Mouse (Mus musculus): ENCODE data around the gene Soat2. TPM values are rescaled to one million over a fixed set of nuclear protein-coding genes. Genes with fewer than 3 reads are reported as not detected.
"Not testable (repeated sequence)": the region's sequence is repeated elsewhere in the genome, so short reads cannot be mapped to it uniquely, and the experiment has no call there.

Gene Soat2
- total RNA-seq, 4 experiments from 2014 or later, result 0.26 to 0.27 TPM; not detected in 2

DNA sequence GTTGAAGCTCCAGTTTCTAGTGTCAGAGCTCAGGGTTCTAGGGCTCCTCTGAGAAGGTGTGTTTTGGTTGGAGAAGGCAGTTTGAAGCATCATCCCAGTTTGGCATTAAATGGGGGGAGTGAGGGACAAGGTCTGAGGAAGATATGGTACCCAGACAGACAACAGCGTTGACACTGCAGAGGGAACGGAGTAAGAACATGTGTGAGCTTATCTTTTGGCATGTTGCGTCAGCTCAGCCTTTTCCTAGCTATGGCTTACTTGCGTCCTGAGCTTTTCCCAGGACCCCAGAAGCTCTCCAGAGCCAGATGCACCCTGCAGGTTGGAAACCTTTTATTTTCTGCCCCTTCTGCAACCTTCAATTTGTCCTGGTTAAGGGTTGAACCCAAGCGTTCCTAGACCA is 4.2 kb upstream of the Soat2 start:
- DNase-seq (ENCODE audit: low spot score in 2 of 2), result no peak

- DNase-seq (ENCODE audit: low spot score in 2 of 2), result no peak
Observed at GRCm38 (mm10) chr15:102146882-102147281, 3.4 kb upstream of the Soat2 start.

DNA sequence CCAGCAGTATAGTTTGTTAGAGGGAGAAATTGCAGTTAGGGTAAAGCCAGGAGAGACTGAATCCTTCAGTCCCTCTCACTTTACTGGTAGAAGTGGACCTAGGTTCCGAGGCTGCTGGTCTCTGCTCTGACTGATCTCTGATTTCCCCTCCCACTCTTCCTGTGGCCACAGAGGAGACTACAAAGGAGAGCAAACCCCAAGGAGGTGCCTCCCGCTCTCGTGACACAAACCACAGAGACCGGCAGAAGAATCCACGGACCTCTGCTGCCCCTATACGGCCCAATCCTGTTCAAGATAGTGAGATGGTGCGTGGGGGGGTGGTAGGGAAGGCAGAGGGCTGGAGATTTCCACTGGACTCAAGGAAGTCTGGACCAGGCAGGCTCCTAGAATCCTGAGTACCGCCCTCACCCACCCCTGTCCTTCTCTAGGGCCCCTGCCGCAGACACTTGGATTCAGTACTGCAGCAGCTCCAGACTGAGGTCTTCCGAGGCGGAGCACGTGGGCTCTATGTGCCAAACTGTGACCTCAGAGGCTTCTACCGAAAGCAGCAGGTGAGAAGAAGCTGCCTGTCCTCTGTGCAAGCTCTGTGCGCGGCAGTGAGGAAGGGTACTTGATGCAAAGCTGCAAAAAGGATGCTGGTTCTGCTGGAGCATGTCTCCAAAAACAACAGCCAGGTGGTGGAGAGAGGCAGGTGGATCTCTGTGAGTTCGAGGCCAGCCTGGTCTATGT is 2.5 kb upstream of the Soat2 start:
- no peak for DNase-seq (ENCODE audit: low spot score in 2 of 2)

DNA sequence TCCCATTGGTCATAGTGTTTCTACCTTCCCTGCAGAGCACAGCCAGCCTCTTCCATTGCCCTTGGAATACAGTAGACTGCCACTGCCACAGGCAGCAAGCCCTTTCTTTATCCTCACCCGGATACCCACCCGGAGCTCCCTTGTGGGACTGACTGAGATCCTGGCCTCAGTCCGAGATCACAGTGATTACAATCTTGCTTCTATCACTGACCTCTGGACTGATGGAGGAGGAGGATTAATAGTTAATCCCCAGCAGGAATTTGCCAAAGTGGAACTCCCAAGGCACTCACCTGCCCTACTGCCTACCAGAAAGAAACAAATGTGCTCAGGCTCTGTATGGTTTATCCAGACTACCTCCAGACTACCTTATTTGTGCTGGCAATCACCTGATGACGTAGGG is 765 bp upstream of the Soat2 start:
- no peak for DNase-seq (ENCODE audit: low spot score in 2 of 2)

GRCm38 (mm10) chr15:102152646-102153045 is 2.3 kb downstream of the Soat2 start:
- DNase-seq (ENCODE audit: low spot score in 2 of 2), result no peak

DNA sequence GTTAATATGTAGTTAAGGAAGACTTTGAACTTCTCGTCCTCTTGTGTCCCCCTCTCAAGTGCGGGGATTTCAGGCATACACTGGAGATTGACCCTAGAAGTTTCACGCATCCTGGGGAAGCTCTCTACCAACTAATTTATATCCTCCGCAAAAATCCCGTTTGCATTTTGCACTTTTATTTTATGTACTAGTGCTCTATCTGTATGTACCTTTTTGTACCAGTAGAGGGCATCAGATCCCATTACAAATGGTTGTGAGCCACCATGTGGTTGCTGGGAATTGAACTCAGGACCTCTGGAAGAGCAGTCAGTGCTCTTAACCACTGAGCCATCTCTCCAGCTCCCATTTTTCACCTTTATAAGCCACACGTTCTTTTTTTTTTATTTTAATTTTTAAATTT is 4.7 kb downstream of the Soat2 start:
- DNase-seq (ENCODE audit: low spot score in 2 of 2), result not testable (repeated sequence)

DNA sequence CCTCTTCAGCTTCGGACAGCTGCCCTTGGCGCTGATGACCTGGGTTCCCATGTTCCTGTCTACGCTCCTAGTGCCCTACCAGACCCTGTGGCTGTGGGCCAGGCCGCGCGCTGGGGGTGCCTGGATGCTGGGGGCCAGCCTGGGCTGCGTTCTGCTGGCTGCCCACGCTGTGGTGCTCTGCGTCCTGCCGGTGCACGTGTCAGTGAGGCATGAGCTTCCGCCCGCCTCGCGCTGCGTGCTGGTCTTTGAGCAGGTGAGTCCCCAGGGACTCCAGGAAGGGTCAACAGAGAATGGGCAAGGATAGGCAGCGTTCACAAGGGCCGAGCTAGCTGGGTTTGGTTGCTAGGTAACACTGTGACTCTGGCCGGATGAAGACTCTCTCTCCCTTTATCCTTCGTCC is 6.5 kb downstream of the Soat2 start:
- no peak for DNase-seq (ENCODE audit: low spot score in 2 of 2)

GRCm38 (mm10) chr15:102160415-102161060 is 10.2 kb downstream of the Soat2 start:
- DNase-seq (ENCODE audit: low spot score in 2 of 2), result no peak

DNA sequence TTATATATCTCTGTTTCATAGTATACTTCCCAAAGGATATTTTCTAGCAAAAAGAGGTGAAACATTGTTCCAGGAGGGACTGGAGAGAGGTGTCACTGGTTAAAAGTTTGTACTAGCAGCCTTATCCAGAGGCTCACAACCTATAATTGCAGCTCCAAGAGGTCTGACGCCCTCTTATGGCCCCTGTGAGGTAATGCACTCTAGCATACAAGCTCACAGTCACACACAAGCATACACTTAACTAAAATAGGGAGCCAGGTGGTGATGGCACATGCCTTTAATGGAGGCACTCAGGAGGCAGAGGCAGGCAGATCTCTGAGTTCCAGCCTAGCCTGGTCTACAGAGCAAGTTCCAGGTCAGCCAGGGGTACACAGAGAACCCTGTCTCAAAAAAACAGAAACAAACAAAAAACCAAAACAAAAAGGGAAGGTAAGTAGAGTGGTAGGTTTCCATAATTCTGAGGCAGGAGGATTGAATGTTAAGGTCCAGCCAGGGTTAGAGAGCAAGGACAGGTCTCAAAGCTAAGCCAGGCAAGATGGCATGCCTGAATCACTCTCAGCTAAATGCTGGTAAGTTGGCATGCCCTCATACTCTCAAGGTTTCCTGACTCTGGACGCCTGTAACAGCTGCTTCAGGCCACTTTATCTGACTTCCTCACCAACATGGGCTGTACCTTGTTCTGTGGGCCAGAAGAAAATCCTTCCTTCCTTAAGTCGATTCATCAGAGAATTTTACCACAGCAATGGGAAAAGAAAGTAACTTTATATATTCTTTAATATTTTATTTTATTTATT is 13.8 kb downstream of the Soat2 start:
- no peak for DNase-seq (ENCODE audit: low spot score in 2 of 2)

DNA sequence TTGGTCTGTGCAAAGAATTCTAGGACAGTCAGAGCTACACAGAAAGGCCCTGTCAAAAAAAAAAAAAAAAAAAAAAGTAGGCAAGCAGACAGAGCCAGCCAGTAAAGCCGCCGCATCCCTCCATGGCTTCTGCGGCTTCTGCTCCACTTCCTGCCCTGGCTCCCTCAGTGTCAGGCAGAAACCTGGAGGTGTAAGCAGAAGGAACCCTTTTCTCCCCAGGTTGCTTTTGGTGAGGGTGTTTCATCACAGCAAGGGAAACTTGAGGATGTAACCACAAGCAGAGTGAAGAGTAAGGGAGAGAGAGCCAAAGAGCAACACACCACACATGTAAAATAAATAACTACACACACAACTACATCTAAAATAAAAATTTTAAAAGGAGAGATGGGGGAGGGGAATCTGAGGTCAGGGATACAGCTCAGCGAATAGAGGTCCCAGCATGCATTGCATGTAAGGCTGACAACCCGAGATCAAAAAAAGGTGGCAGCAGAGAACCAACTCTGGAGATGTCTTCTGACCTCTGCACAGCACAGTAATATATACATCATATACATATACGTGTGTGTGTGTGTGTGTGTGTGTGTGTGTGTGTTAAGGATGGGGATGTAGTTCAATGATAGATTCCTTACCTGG is 15.3 kb downstream of the Soat2 start:
- DNase-seq (ENCODE audit: low spot score in 2 of 2), result no peak

GRCm38 (mm10) chr15:102167620-102168021 is 17.3 kb downstream of the Soat2 start:
- DNase-seq (ENCODE audit: low spot score in 2 of 2), result no peak

- no peak for DNase-seq (ENCODE audit: low spot score in 2 of 2)
Observed at GRCm38 (mm10) chr15:102169064-102169463, 18.7 kb downstream of the Soat2 start.

DNA sequence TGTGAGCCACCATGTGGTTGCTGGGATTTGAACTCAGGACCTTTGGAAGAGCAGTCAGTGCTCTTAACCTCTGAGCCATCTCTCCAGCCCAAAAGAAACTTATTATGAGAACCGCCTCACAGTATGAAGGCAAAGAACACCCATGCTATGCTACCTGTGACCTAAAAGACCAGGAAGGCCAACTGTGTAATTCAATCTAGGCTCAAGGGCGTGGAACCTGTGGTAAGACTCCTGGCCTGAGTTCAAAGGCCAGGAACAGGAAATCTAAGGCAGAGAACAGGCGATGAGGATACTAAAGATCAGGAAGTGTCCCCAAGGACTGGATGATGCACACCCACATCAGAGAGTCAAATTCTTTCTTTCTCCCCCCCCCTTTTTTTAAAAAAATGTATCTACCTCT is 23.3 kb downstream of the Soat2 start:
- DNase-seq (ENCODE audit: low spot score in 2 of 2), result no peak

DNA sequence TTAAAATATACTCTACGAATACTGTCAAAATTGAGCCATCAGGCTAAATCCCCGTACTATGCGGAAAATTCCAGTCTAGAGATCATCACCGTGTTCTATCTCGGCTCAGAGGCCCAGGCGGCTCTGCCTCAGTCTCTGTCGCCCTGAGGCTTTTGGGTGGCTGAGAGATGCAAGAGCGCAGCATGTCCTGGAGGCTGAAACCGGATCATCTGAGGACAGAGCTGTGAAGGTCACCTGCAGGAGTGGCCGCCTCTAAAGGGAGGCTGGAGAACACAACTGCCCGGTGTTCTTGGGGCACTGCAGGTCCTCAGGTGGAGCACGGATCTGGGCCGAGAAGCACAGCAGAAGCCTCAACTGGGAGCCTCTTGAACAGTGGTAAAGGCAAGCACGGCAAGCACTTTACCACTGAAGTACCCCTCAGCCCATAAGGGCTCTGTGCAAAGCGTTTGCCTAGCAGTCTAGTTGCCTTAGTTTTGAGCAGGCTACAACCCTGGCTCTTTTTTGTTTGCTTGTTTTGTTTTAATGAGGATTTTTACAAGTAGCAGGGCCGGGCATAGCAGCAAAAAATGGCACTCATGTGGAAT is 25.5 kb downstream of the Soat2 start:
- DNase-seq (ENCODE audit: low spot score in 2 of 2), result no peak

GRCm38 (mm10) chr15:102176571-102177316 is 26.4 kb downstream of the Soat2 start:
- no peak for DNase-seq (ENCODE audit: low spot score in 2 of 2)

GRCm38 (mm10) chr15:102177417-102177816 is 27.1 kb downstream of the Soat2 start:
- DNase-seq (ENCODE audit: low spot score in 2 of 2), result no peak

DNA sequence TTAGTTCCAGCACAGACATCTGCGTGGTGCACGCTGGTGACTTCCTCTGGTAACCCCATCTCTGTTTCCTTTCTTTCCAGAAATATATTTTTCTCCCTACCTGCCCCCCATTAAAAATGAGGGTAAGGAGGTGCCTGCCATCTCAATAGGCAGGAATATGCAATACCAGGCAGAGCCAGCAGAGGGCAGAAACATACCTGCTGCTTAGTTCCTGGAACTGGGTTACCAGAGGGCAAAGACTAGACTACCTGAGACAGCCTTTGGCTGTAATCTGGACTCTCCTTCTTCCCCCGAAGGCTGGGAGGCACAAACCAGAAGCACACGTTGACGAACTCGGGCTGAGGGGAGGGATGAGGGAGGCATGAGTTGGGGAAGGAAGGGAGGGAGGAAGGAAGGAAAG is 28.0 kb downstream of the Soat2 start:
- DNase-seq (ENCODE audit: low spot score in 2 of 2), result peak; percentile 33 to 66

DNA sequence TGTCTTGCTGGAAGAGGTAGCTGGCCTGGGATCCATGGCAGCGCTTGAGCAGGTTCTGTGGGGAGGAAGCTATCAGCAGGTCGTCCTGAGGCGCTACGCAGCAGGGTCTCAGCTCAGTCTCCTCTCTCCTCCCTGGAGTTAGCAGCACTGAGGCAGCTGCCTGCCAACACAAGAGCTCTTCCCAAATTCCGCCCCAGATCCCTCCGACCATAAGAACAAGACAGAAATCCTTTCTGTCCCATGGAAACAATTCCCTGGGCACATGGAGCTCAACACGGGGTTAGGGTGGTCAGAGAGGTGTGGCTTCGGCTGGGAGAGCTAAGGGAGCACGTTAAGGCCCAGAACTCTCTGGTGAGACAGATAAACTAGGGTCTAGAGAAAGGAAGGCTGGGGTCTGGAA is 28.8 kb downstream of the Soat2 start:
- DNase-seq (ENCODE audit: low spot score in 2 of 2), result no peak

DNA sequence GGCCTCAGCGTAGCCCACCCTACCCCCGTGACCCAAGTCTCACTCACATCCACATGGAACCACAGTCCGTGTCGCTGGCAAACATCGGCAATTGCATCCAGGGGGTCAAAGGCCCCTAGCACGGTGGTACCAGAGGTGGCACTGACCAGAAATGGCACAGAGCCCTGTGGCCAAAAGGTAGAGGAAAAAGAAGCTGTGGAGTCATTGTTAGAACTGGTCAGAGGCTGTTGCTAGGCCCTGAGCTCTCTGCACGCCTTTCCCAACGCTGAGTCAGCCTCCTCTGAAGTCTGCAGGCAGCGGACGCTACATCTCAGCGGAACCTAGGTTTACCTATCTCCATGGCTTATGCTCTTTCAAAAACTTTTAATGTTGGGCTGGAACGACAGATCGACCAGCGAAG is 29.6 kb downstream of the Soat2 start:
- no peak for DNase-seq (ENCODE audit: low spot score in 2 of 2)

GRCm38 (mm10) chr15:102183076-102183475 is 32.8 kb downstream of the Soat2 start:
- no peak for DNase-seq (ENCODE audit: low spot score in 2 of 2)

DNA sequence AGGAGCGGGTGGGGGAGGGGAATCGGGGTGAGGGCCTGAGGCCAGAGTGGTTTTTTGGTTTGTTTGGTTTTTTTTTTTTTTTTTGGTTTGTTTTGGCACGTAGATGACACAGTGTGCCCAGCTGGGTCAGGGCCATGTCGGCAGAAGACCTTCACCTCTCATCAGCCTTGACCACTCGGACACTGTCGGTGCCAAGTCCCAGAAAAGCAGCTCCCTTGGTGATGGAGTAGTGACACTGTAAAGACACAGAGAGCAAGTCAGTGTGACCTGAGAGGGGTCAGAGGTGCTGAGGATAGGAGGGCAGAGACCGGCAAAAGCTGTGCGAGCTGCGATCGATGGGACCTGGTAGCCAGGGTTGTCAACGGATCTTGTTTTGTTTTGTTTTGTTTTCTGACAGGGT is 35.9 kb downstream of the Soat2 start:
- no peak for DNase-seq (ENCODE audit: low spot score in 2 of 2)

Data from left cerebral cortex, adult 8-10 months (tissue).